ENCODE assay signal across 9 mouse cellular contexts in the genomic region with DNA sequence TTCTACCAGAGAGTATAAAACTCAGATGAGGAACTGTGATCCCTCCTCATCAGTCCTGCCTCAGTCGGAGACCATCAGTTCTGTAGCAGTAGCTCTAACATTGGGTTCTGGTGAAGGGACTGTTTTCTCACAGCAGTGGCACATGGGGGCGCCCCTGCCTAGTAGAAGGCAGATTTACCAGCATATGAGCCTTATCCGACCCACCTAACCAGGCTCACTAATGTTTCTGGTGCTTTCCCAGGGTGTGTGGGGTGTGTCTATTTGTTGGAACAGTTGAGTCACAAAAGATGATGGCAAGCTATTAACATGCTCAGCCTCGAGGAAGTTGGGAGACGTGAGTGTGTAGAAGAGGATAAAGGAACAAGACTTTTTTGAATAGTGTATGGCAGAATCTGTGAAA.
DNase-seq lines count a peak whose midpoint lies in the region; ATAC-seq and TF ChIP-seq lines count a peak whose summit lies in the region.
"Had no signal": no experiment of that assay in that cellular context is flagged by ENCODE, and none has a peak within 500 bp of the region (broad histone marks: within the 10 kb centered on the region; RNA-seq: fewer than 3 reads in every experiment).

No protein-coding gene starts in this region.

- H3K36me3 ChIP-seq in ES-E14 (ENCODE audit: control insufficient read depth, insufficient read depth, low read length, poor library complexity, severe bottlenecking): no peaks in the 10 kb centered on the region
- no peaks in the 10 kb centered on the region for H3K36me3 ChIP-seq in hindbrain, embryonic 12.5 days
- no peaks in the 10 kb centered on the region for H3K36me3 ChIP-seq in neural tube, embryonic 11.5 days (ENCODE audit: control insufficient read depth, insufficient read depth, low read length)
- H3K36me3 ChIP-seq in thymus, adult 2 months (ENCODE audit: control insufficient read depth, insufficient read depth, low read length): no peaks in the 10 kb centered on the region

- in situ Hi-C loops in ES-E14 (cut with MboI; ENCODE audit: low sequenced_read_pairs in 2 of 2, unreplicated experiment in 2 of 2): no loop called here

- peak; percentile 8 for DNase-seq in cerebellum, adult 11 months
- peak; percentile 15 for DNase-seq in ES-E14 (ENCODE audit: low read depth, low spot score)
- peak; percentile 47 to 76 for DNase-seq in left cerebral cortex, postnatal 14 days (ENCODE audit: low spot score in 2 of 2)
- DNase-seq in neural tube, embryonic 11.5 days (ENCODE audit: low spot score): peak; percentile 74
- DNase-seq in thymus, adult 2 months: no peak

- ATAC-seq in cerebellum, adult (ENCODE audit: insufficient number of reproducible peaks, low FRiP score, low TSS enrichment): no peak
- ATAC-seq in hindbrain, embryonic 12.5 days (ENCODE audit: low FRiP score): peak; percentile 81
- ATAC-seq in neural tube, embryonic 11.5 days (ENCODE audit: insufficient read depth, low FRiP score, low TSS enrichment): peak; percentile 79

- TF ChIP-seq POLR2A in cortical plate, adult 2 months (IDR thresholded peaks at IDR 0.05; ENCODE audit: extremely low read depth, insufficient read depth, low read length): no peak
- no peak for TF ChIP-seq POLR2A in thymus, adult 2 months (IDR thresholded peaks at IDR 0.05; ENCODE audit: control insufficient read depth, extremely low read depth, insufficient read depth, low read length, poor library complexity)

- intact Hi-C loops in left cerebral cortex, postnatal 14 days (cut with DNase I): loop anchor here (1.0 to 10.0 kb wide), 2 partner anchors 431 to 1083 kb away; no protein-coding TSS in a partner anchor

- H3K4me2 ChIP-seq in hindbrain, embryonic 12.5 days (replicated peaks): no peak overlapping the region
- H3K4me2 ChIP-seq in neural tube, embryonic 11.5 days (ENCODE audit: low read depth): no peak overlapping the region

- H3K4me1 ChIP-seq in ES-E14 (ENCODE audit: control insufficient read depth in 2 of 2, insufficient read depth in 2 of 2, low read length in 2 of 2, poor library complexity in 1 of 2): no peaks in the 10 kb centered on the region
- H3K4me1 ChIP-seq in cortical plate, adult 2 months (ENCODE audit: control insufficient read depth, insufficient read depth, low read length): no peaks in the 10 kb centered on the region
- no peaks in the 10 kb centered on the region for H3K4me1 ChIP-seq in hindbrain, embryonic 12.5 days
- no peaks in the 10 kb centered on the region for H3K4me1 ChIP-seq in neural tube, embryonic 11.5 days (ENCODE audit: control insufficient read depth, insufficient read depth, low read length)
- no peaks in the 10 kb centered on the region for H3K4me1 ChIP-seq in thymus, adult 2 months (replicated peaks; ENCODE audit: control insufficient read depth, insufficient read depth, low read length)
- H3K4me1 ChIP-seq: megakaryocyte, embryonic 14.5 days had no signal

- peak; percentile 89 for TF ChIP-seq CTCF in cortical plate, adult 2 months (IDR thresholded peaks at IDR 0.05; ENCODE audit: extremely low read depth, insufficient read depth, low read length)
- TF ChIP-seq CTCF in thymus, adult 2 months (IDR thresholded peaks at IDR 0.05; ENCODE audit: borderline replicate concordance, control insufficient read depth, extremely low read depth, insufficient read depth, low read length, poor library complexity): no peak

- WGBS in hindbrain, embryonic 12.5 days: 29% methylated on average over 5 of the region's 5 CpGs
- WGBS in neural tube, embryonic 11.5 days: 38% methylated on average over 5 of the region's 5 CpGs
- 60% methylated on average over 5 of the region's 5 CpGs for WGBS in thymus, adult 2 months

- H3K27me3 ChIP-seq in hindbrain, embryonic 12.5 days: no peaks in the 10 kb centered on the region
- no peaks in the 10 kb centered on the region for H3K27me3 ChIP-seq in neural tube, embryonic 11.5 days (ENCODE audit: control insufficient read depth, insufficient read depth, low read length)
- no peaks in the 10 kb centered on the region for H3K27me3 ChIP-seq in thymus, adult 2 months (ENCODE audit: control insufficient read depth, insufficient read depth, low read length)
- H3K27me3 ChIP-seq: megakaryocyte, embryonic 14.5 days had no signal

- no peak overlapping the region for H3K27ac ChIP-seq in ES-E14 (ENCODE audit: insufficient read depth, low read depth, low read length, poor library complexity, severe bottlenecking)
- no peak overlapping the region for H3K27ac ChIP-seq in cortical plate, adult 2 months (ENCODE audit: insufficient read depth, low read length)
- H3K27ac ChIP-seq in hindbrain, embryonic 12.5 days: no peak overlapping the region
- no peak overlapping the region for H3K27ac ChIP-seq in neural tube, embryonic 11.5 days (ENCODE audit: low read depth, low read length)
- no peak overlapping the region for H3K27ac ChIP-seq in thymus, adult 2 months (ENCODE audit: control insufficient read depth, insufficient read depth, low read length)

- no peak overlapping the region for H3K9ac ChIP-seq in ES-E14 (ENCODE audit: insufficient read depth, low read depth, low read length, poor library complexity, severe bottlenecking)
- no peak overlapping the region for H3K9ac ChIP-seq in hindbrain, embryonic 12.5 days
- H3K9ac ChIP-seq in neural tube, embryonic 11.5 days (ENCODE audit: low read length): no peak overlapping the region

- no peaks in the 10 kb centered on the region for H3K9me3 ChIP-seq in ES-E14 (ENCODE audit: control insufficient read depth, insufficient read depth, low read depth, low read length)
- H3K9me3 ChIP-seq in hindbrain, embryonic 12.5 days (replicated peaks): no peaks in the 10 kb centered on the region
- no peaks in the 10 kb centered on the region for H3K9me3 ChIP-seq in neural tube, embryonic 11.5 days (ENCODE audit: control insufficient read depth, low read length)
- H3K9me3 ChIP-seq: megakaryocyte, embryonic 14.5 days had no signal

- no peak overlapping the region for H3K4me3 ChIP-seq in ES-E14 (ENCODE audit: insufficient read depth in 1 of 2, low read depth in 1 of 2, low read length in 2 of 2, poor library complexity in 1 of 2, severe bottlenecking in 1 of 2)
- H3K4me3 ChIP-seq in cortical plate, adult 2 months (ENCODE audit: insufficient read depth, low read length): no peak overlapping the region
- no peak overlapping the region for H3K4me3 ChIP-seq in hindbrain, embryonic 12.5 days
- no peak overlapping the region for H3K4me3 ChIP-seq in neural tube, embryonic 11.5 days (ENCODE audit: low read depth, low read length)
- no peak overlapping the region for H3K4me3 ChIP-seq in thymus, adult 2 months (ENCODE audit: control insufficient read depth, insufficient read depth, low read length)
- H3K4me3 ChIP-seq: megakaryocyte, embryonic 14.5 days had no signal

TF ChIP-seq in ES-E14, 5 proteins besides CTCF, POLR2A, EP300 and RAD21:
- TF ChIP-seq ZC3H11A (IDR thresholded peaks at IDR 0.05; ENCODE audit: borderline replicate concordance, low read depth, low read length) (peak; percentile 43; the same call in 1 of the 2 replicates), MAFK (IDR thresholded peaks at IDR 0.05; ENCODE audit: insufficient read depth, low read depth, low read length) (no peak)
TF ChIP-seq in ES-E14: peak in this region for 1.
